Mouse (Mus musculus) lung, embryonic 14.5 days (tissue): ENCODE measurements around the gene Apobr. TPM values are rescaled to one million over a fixed set of nuclear protein-coding genes. Genes with fewer than 3 reads are reported as not detected.

Experiments
- ATAC-seq: fragments of 200-750 bp; cut with Nextera tagmentation; 2 replicates; pipeline ENCODE4 v1.8.0; 2017; ENCODE audit warnings: mild to moderate bottlenecking, moderate TSS enrichment, moderate library complexity; ENCODE audit not compliant: insufficient read depth
- DNase-seq: peaks from one replicate; pipeline ENCODE4 v3.0.0-alpha.2; 2015
- H3K27ac ChIP-seq: fragments of 300-500 bp; sonication (generic); 2 replicates; pipeline ENCODE4 v1.5.1; 2014; ENCODE audit warnings: low read depth, mild to moderate bottlenecking, moderate library complexity
- H3K27me3 ChIP-seq: fragments of 300-500 bp; sonication (generic); 2 replicates; pipeline ENCODE4 v1.6.1; 2014; ENCODE audit warnings: low read length, control low read depth; ENCODE audit not compliant: insufficient read depth
- H3K36me3 ChIP-seq: fragments of 300-500 bp; sonication (generic); 2 replicates; pipeline ENCODE4 v1.6.1; 2014; ENCODE audit warnings: control low read depth; ENCODE audit not compliant: insufficient read depth
- H3K4me1 ChIP-seq: fragments of 300-500 bp; sonication (generic); 2 replicates; pipeline ENCODE4 v1.6.1; 2014; ENCODE audit warnings: antibody characterized with exemption, control low read depth; ENCODE audit not compliant: insufficient read depth
- H3K4me2 ChIP-seq: fragments of 300-500 bp; sonication (generic); 2 replicates; pipeline ENCODE4 v1.6.1; 2014; ENCODE audit warnings: mild to moderate bottlenecking
- H3K4me3 ChIP-seq: fragments of 300-500 bp; sonication (generic); 2 replicates; pipeline ENCODE4 v1.5.1; 2014; ENCODE audit warnings: low read depth, low read length
- H3K9ac ChIP-seq: fragments of 300-500 bp; sonication (generic); 2 replicates; pipeline ENCODE4 v1.6.1; 2014
- H3K9me3 ChIP-seq: fragments of 300-500 bp; sonication (generic); 2 replicates; pipeline ENCODE4 v1.6.1; 2016; ENCODE audit warnings: low read depth, low read length, control low read depth
- CTCF ChIP-seq: IDR thresholded peaks from 2 replicates; pipeline ENCODE4 v1.5.1; 2016; ENCODE audit warnings: antibody characterized with exemption, low read depth
- WGBS: fragments of 180-500 bp; shearing (Covaris S2); extraction: QIAGEN DNeasy Blood & Tissue Kit; methylation state at CpG from one replicate; pipeline ENCODE4 v1.1.7; 2014; 5-methylcytosine and 5-hydroxymethylcytosine counted together
- polyA plus RNA-seq: library from polyadenylated mRNA; unstranded; fragments of >200 nt; fragmentation: Nextera tagmentation; extraction: Ambion mirVana; gene quantifications from 2 replicates; pipeline ENCODE4 v1.2.1, GENCODE M21; 2014

Apobr gene
- 0.32 and 0.54 TPM in 2 replicates for polyA plus RNA-seq

GRCm38 (mm10) chr7:126584506-126584977, at the start of gene Apobr:
Gene Apobr (plus strand): TSS chr7:126584942.
- H3K9me3 ChIP-seq = no peaks in the 10 kb centered on the region
- no peak within 1 kb of the TSS for H3K27ac ChIP-seq
- ATAC-seq (no peak), DNase-seq (no peak)
- 73% methylated on average over 8 of the region's 8 CpGs for WGBS
- H3K36me3 ChIP-seq = no peaks in the 10 kb centered on the region
- H3K4me3 ChIP-seq = peak within 1 kb of the TSS; percentile 55
- H3K4me1 ChIP-seq = no peaks in the 10 kb centered on the region
- no peaks in the 10 kb centered on the region for H3K27me3 ChIP-seq
- peak within 1 kb of the TSS; percentile 57; the same call in 1 of the 2 replicates for H3K9ac ChIP-seq
- no peak for TF ChIP-seq CTCF
- peak within 1 kb of the TSS; percentile 83 for H3K4me2 ChIP-seq

GRCm38 (mm10) chr7:126535766-126536165, 49.0 kb upstream of the Apobr start:
- no peak for TF ChIP-seq CTCF
- ATAC-seq = no peak
- Histone ChIP-seq H3K4me1 (no peaks in the 10 kb centered on the region), H3K27ac (no peak overlapping the region), H3K9me3 (no peaks in the 10 kb centered on the region), H3K27me3 (peaks cover 24% of the 10 kb centered on the region), H3K9ac (peak overlapping the region; percentile 48), H3K4me3 (peak overlapping the region; percentile 41), H3K4me2 (peak overlapping the region; percentile 77), H3K36me3 (no peaks in the 10 kb centered on the region)
- peak; percentile 34 for DNase-seq
- WGBS = under 1% methylated on average over 28 of the region's 28 CpGs

GRCm38 (mm10) chr7:126536466-126536865, 48.3 kb upstream of the Apobr start:
- H3K4me3 ChIP-seq = peak overlapping the region; percentile 41
- DNase-seq (no peak), ATAC-seq (no peak)
- H3K9ac ChIP-seq = 0 out of 2 replicates have a peak overlapping the region, but pooled peaks have one; percentile 48
- no peak for TF ChIP-seq CTCF
- no peaks in the 10 kb centered on the region for H3K4me1 ChIP-seq
- H3K9me3 ChIP-seq = no peaks in the 10 kb centered on the region
- H3K27me3 ChIP-seq = peaks cover 24% of the 10 kb centered on the region
- peak overlapping the region; percentile 77 for H3K4me2 ChIP-seq
- H3K36me3 ChIP-seq = no peaks in the 10 kb centered on the region
- H3K27ac ChIP-seq = no peak overlapping the region
- 62% methylated on average over 9 of the region's 9 CpGs for WGBS

GRCm38 (mm10) chr7:126537820-126538585, 46.7 kb upstream of the Apobr start:
- Histone ChIP-seq H3K36me3 (no peaks in the 10 kb centered on the region), H3K4me2 (no peak overlapping the region), H3K4me3 (no peak overlapping the region), H3K9ac (no peak overlapping the region), H3K4me1 (no peaks in the 10 kb centered on the region), H3K27me3 (peaks cover 24% of the 10 kb centered on the region), H3K9me3 (no peaks in the 10 kb centered on the region), H3K27ac (no peak overlapping the region)
- peak; percentile 56 for TF ChIP-seq CTCF
- WGBS = 70% methylated on average over 5 of the region's 5 CpGs
- no peak for ATAC-seq
- DNase-seq = peak; percentile 52

DNA sequence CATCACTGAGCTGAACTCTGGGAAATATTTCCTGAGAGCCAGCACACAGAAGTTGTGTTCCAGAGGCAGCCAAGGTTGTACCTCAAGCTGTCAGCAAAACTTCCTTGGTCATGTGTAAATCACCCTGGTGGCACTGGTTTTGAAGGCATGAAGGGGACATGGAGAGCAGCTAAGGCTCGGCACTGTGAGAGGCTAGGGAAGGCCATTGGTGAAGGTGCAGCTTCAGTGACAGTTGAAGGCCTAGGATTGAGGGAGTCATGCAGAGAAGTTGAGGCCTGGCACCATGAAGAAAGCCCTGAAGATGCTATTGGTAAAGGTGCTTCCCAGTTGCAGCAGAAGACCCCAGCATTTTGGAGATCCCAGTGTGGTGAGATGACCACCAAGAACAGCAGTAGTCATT, 43.1 kb upstream of the Apobr start:
- peaks cover 20% of the 10 kb centered on the region for H3K36me3 ChIP-seq
- H3K27me3 ChIP-seq = peaks cover 6% of the 10 kb centered on the region; the same call in 1 of the 2 replicates
- TF ChIP-seq CTCF = no peak
- no peak for DNase-seq
- no peaks in the 10 kb centered on the region for H3K4me1 ChIP-seq
- WGBS = 71% methylated on average over 1 of the region's 1 CpGs
- H3K27ac ChIP-seq = no peak overlapping the region
- H3K4me2 ChIP-seq = no peak overlapping the region
- no peak overlapping the region for H3K4me3 ChIP-seq
- ATAC-seq = no peak
- no peaks in the 10 kb centered on the region for H3K9me3 ChIP-seq
- H3K9ac ChIP-seq = no peak overlapping the region

GRCm38 (mm10) chr7:126545631-126546030, 39.1 kb upstream of the Apobr start:
- no peak overlapping the region for H3K4me2 ChIP-seq
- DNase-seq (no peak), ATAC-seq (no peak)
- peaks cover 60% of the 10 kb centered on the region for H3K36me3 ChIP-seq
- H3K9me3 ChIP-seq = no peaks in the 10 kb centered on the region
- WGBS = 90% methylated on average over 2 of the region's 2 CpGs
- no peak overlapping the region for H3K4me3 ChIP-seq
- H3K9ac ChIP-seq = no peak overlapping the region
- H3K4me1 ChIP-seq = no peaks in the 10 kb centered on the region
- H3K27me3 ChIP-seq = no peaks in the 10 kb centered on the region
- TF ChIP-seq CTCF = no peak
- no peak overlapping the region for H3K27ac ChIP-seq

DNA sequence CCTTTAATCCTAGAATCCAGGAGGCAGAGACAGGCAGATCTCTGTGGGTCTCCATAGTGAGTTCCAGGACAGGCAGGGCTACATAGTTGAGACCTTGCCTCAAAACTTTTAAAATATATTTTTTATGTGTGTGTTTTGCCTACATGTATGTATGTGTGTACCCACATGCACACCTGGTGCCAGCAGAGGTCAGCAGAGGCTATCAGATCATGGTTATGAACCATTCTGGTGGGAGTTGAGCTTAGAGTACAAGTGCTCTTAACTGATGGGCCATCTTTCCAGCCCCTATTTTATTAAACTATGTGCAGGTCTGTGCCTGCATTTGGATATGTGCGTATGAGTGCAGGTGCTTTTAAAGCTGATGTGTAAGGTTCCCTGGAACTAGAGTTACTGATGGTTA, 29.9 kb upstream of the Apobr start:
- ATAC-seq (no peak), DNase-seq (peak; percentile 19)
- no peak for TF ChIP-seq CTCF
- 91% methylated on average over 1 of the region's 1 CpGs for WGBS
- H3K4me1 ChIP-seq = no peaks in the 10 kb centered on the region
- no peak overlapping the region for H3K27ac ChIP-seq
- no peaks in the 10 kb centered on the region for H3K27me3 ChIP-seq
- H3K9ac ChIP-seq = no peak overlapping the region
- H3K36me3 ChIP-seq = peaks cover 97% of the 10 kb centered on the region
- no peak overlapping the region for H3K4me2 ChIP-seq
- H3K4me3 ChIP-seq = no peak overlapping the region
- H3K9me3 ChIP-seq = no peaks in the 10 kb centered on the region
